Mouse (Mus musculus): ENCODE data around the gene Cngb1.

DNA sequence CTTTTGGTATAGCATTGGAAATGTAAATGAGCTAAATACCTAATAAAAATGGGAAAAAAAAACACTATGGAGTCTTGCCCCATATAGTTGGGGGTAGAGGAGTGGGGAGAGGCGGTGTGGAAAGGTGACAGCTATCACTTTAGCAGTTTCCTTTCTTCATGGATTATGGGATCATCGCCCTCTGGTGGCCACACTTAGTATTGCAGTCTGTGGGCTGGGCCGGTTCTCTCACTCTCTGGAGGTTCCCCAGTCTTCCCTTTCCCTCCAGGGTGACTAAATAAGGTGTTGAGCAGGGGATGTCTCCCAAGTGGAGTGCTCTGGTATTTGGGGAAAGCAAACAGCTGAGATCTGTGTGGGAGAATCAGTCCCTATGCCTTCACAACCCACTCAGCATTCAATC, 70.7 kb downstream of the Cngb1 start:
- TF ChIP-seq GATA1 (IDR thresholded peaks at IDR 0.05; ENCODE audit: low read length), result no peak
- TF ChIP-seq TAL1 (IDR thresholded peaks at IDR 0.05; ENCODE audit: low read length), result no peak

All from erythroblast, embryonic 14.5 days (primary cell).